ENCODE assay signal across 29 mouse cellular contexts in genomic region chr10:122069153-122069552, GRCm38 (mm10). TPM values are rescaled to one million over a fixed set of nuclear protein-coding genes. Genes with fewer than 3 reads are reported as not detected.
A peak's percentile ranks its signal among the peaks of the same experiment; 100 is the strongest.
DNase-seq lines count a peak whose midpoint lies in the region; ATAC-seq and TF ChIP-seq lines count a peak whose summit lies in the region.
"Had no signal": no experiment of that assay in that cellular context is flagged by ENCODE, and none has a peak within 500 bp of the region (broad histone marks: within the 10 kb centered on the region; RNA-seq: fewer than 3 reads in every experiment).

No protein-coding gene starts in this region.

- no peak for TF ChIP-seq POLR2A in lung, adult 2 months (IDR thresholded peaks at IDR 0.05; ENCODE audit: borderline replicate concordance, extremely low read depth, low read depth, low read length)

- no peak overlapping the region for H3K27ac ChIP-seq in forebrain, postnatal 0 days (ENCODE audit: low read depth, low read length)
- H3K27ac ChIP-seq in forebrain, embryonic 12.5 days, result no peak overlapping the region
- H3K27ac ChIP-seq in intestine, postnatal 0 days (ENCODE audit: low read depth, low read length), result no peak overlapping the region
- H3K27ac ChIP-seq in intestine, embryonic 15.5 days, result no peak overlapping the region
- H3K27ac ChIP-seq in lung, postnatal 0 days (ENCODE audit: low read length), result no peak overlapping the region
- H3K27ac ChIP-seq in neural tube, embryonic 15.5 days (replicated peaks), result no peak overlapping the region
- H3K27ac ChIP-seq: embryonic facial prominence, embryonic 13.5 days; forebrain, embryonic 13.5 days; heart, embryonic 13.5 days; hindbrain, embryonic 14.5 days; kidney, embryonic 15.5 days; limb, embryonic 10.5 days; neural tube, embryonic 12.5 days had no signal

- no peak overlapping the region for H3K9ac ChIP-seq in forebrain, postnatal 0 days
- no peak overlapping the region for H3K9ac ChIP-seq in forebrain, embryonic 12.5 days
- H3K9ac ChIP-seq in intestine, postnatal 0 days (ENCODE audit: low read depth, low read length), result no peak overlapping the region
- H3K9ac ChIP-seq in intestine, embryonic 15.5 days, result no peak overlapping the region
- H3K9ac ChIP-seq in lung, postnatal 0 days (replicated peaks; ENCODE audit: low read depth), result no peak overlapping the region
- H3K9ac ChIP-seq in neural tube, embryonic 15.5 days (replicated peaks), result no peak overlapping the region
- H3K9ac ChIP-seq: embryonic facial prominence, embryonic 13.5 days; forebrain, embryonic 13.5 days; heart, embryonic 13.5 days; hindbrain, embryonic 14.5 days; kidney, embryonic 15.5 days; neural tube, embryonic 12.5 days had no signal

- TF ChIP-seq EP300 in lung, postnatal 0 days (IDR thresholded peaks at IDR 0.05), result no peak

- peak; percentile 40; the same call in 1 of the 2 replicates for TF ChIP-seq CTCF in forebrain, postnatal 0 days (IDR thresholded peaks at IDR 0.05; ENCODE audit: low read depth)
- peak; percentile 49 for TF ChIP-seq CTCF in intestine, postnatal 0 days (IDR thresholded peaks at IDR 0.05; ENCODE audit: low read depth)
- TF ChIP-seq CTCF in lung, postnatal 0 days (IDR thresholded peaks at IDR 0.05), result peak; percentile 13; the same call in 1 of the 2 replicates
- no peak for TF ChIP-seq CTCF in lung, adult 2 months (IDR thresholded peaks at IDR 0.05; ENCODE audit: insufficient read depth, low read length)

- H3K9me3 ChIP-seq in forebrain, postnatal 0 days (ENCODE audit: low read length), result no peaks in the 10 kb centered on the region
- H3K9me3 ChIP-seq in forebrain, embryonic 12.5 days, result no peaks in the 10 kb centered on the region
- no peaks in the 10 kb centered on the region for H3K9me3 ChIP-seq in intestine, postnatal 0 days (ENCODE audit: control insufficient read depth)
- no peaks in the 10 kb centered on the region for H3K9me3 ChIP-seq in intestine, embryonic 15.5 days
- H3K9me3 ChIP-seq in lung, postnatal 0 days (ENCODE audit: low read length), result no peaks in the 10 kb centered on the region
- H3K9me3 ChIP-seq in neural tube, embryonic 15.5 days (replicated peaks), result no peaks in the 10 kb centered on the region
- H3K9me3 ChIP-seq: embryonic facial prominence, embryonic 13.5 days; forebrain, embryonic 13.5 days; heart, embryonic 13.5 days; kidney, embryonic 15.5 days; limb, embryonic 10.5 days; megakaryocyte, embryonic 14.5 days; neural tube, embryonic 12.5 days had no signal

- no peaks in the 10 kb centered on the region for H3K4me1 ChIP-seq in forebrain, postnatal 0 days (ENCODE audit: insufficient read depth)
- no peaks in the 10 kb centered on the region for H3K4me1 ChIP-seq in forebrain, embryonic 12.5 days
- H3K4me1 ChIP-seq in intestine, postnatal 0 days (replicated peaks; ENCODE audit: control insufficient read depth, insufficient read depth, low read length), result no peaks in the 10 kb centered on the region
- H3K4me1 ChIP-seq in intestine, embryonic 15.5 days (replicated peaks), result no peaks in the 10 kb centered on the region
- no peaks in the 10 kb centered on the region for H3K4me1 ChIP-seq in lung, postnatal 0 days (ENCODE audit: insufficient read depth, low read depth, low read length)
- H3K4me1 ChIP-seq in lung, adult 2 months (ENCODE audit: control insufficient read depth, insufficient read depth, low read length), result no peaks in the 10 kb centered on the region; the same call in 1 of the 2 replicates
- H3K4me1 ChIP-seq in neural tube, embryonic 15.5 days, result no peaks in the 10 kb centered on the region
- H3K4me1 ChIP-seq: embryonic facial prominence, embryonic 13.5 days; forebrain, embryonic 13.5 days; kidney, embryonic 15.5 days; limb, embryonic 10.5 days; megakaryocyte, embryonic 14.5 days; neural tube, embryonic 12.5 days had no signal

- H3K4me2 ChIP-seq in forebrain, postnatal 0 days (ENCODE audit: low read depth), result no peak overlapping the region
- H3K4me2 ChIP-seq in forebrain, embryonic 12.5 days, result no peak overlapping the region
- H3K4me2 ChIP-seq in intestine, postnatal 0 days (replicated peaks; ENCODE audit: low read depth), result no peak overlapping the region
- H3K4me2 ChIP-seq in intestine, embryonic 15.5 days (replicated peaks), result no peak overlapping the region
- no peak overlapping the region for H3K4me2 ChIP-seq in lung, postnatal 0 days (replicated peaks; ENCODE audit: low read depth, low read length)
- H3K4me2 ChIP-seq in neural tube, embryonic 15.5 days, result no peak overlapping the region
- H3K4me2 ChIP-seq: embryonic facial prominence, embryonic 13.5 days; forebrain, embryonic 13.5 days; heart, embryonic 13.5 days; hindbrain, embryonic 14.5 days; kidney, embryonic 15.5 days; neural tube, embryonic 12.5 days had no signal

- no peak for ATAC-seq in forebrain, postnatal 0 days
- no peak for ATAC-seq in forebrain, embryonic 12.5 days (ENCODE audit: low FRiP score)
- ATAC-seq in intestine, postnatal 0 days, result no peak
- no peak for ATAC-seq in intestine, embryonic 15.5 days
- ATAC-seq in lung, postnatal 0 days, result no peak
- ATAC-seq in neural tube, embryonic 15.5 days (ENCODE audit: low FRiP score), result no peak
- ATAC-seq: forebrain, embryonic 13.5 days; intestine, embryonic 16.5 days had no signal

- DNase-seq in forebrain, postnatal 0 days, result peak; percentile 20
- no peak for DNase-seq in lung, postnatal 0 days (ENCODE audit: low spot score)
- DNase-seq in lung, adult 2 months, result no peak
- DNase-seq: cerebellum, adult 18-20 months; cerebellum, postnatal 14 days; gastrocnemius, postnatal 25 days; heart, adult 18-20 months; heart, postnatal 4 days; kidney, postnatal 4 days; liver; lung, postnatal 36 days; midbrain, embryonic 14.5 days; retina, postnatal 1 day; right cerebral cortex, postnatal 25 days; thymus, postnatal 25 days had no signal

- no peaks in the 10 kb centered on the region for H3K36me3 ChIP-seq in forebrain, postnatal 0 days (ENCODE audit: insufficient read depth)
- H3K36me3 ChIP-seq in forebrain, embryonic 12.5 days (replicated peaks), result no peaks in the 10 kb centered on the region
- no peaks in the 10 kb centered on the region for H3K36me3 ChIP-seq in intestine, postnatal 0 days (ENCODE audit: control insufficient read depth, insufficient read depth)
- no peaks in the 10 kb centered on the region for H3K36me3 ChIP-seq in intestine, embryonic 15.5 days
- H3K36me3 ChIP-seq in lung, postnatal 0 days (ENCODE audit: insufficient read depth, low read length), result no peaks in the 10 kb centered on the region
- H3K36me3 ChIP-seq in neural tube, embryonic 15.5 days, result no peaks in the 10 kb centered on the region
- H3K36me3 ChIP-seq: embryonic facial prominence, embryonic 13.5 days; heart, embryonic 13.5 days; kidney, embryonic 15.5 days; limb, embryonic 10.5 days; neural tube, embryonic 12.5 days had no signal

- no peaks in the 10 kb centered on the region for H3K27me3 ChIP-seq in forebrain, postnatal 0 days (ENCODE audit: insufficient read depth, low read length)
- no peaks in the 10 kb centered on the region for H3K27me3 ChIP-seq in forebrain, embryonic 12.5 days
- no peaks in the 10 kb centered on the region for H3K27me3 ChIP-seq in intestine, postnatal 0 days (replicated peaks; ENCODE audit: control insufficient read depth, insufficient read depth, low read length)
- H3K27me3 ChIP-seq in intestine, embryonic 15.5 days (replicated peaks), result no peaks in the 10 kb centered on the region
- no peaks in the 10 kb centered on the region for H3K27me3 ChIP-seq in lung, postnatal 0 days (replicated peaks; ENCODE audit: insufficient read depth, low read length)
- H3K27me3 ChIP-seq in neural tube, embryonic 15.5 days (replicated peaks), result no peaks in the 10 kb centered on the region
- H3K27me3 ChIP-seq: embryonic facial prominence, embryonic 13.5 days; forebrain, embryonic 13.5 days; heart, embryonic 13.5 days; kidney, embryonic 15.5 days; megakaryocyte, embryonic 14.5 days; neural tube, embryonic 12.5 days had no signal

- no peak overlapping the region for H3K4me3 ChIP-seq in forebrain, postnatal 0 days (ENCODE audit: low read depth, low read length)
- H3K4me3 ChIP-seq in forebrain, embryonic 12.5 days (replicated peaks), result no peak overlapping the region
- H3K4me3 ChIP-seq in intestine, postnatal 0 days (ENCODE audit: low read depth, low read length), result no peak overlapping the region
- H3K4me3 ChIP-seq in intestine, embryonic 15.5 days (replicated peaks), result no peak overlapping the region
- no peak overlapping the region for H3K4me3 ChIP-seq in lung, postnatal 0 days (ENCODE audit: low read depth, low read length)
- H3K4me3 ChIP-seq in lung, adult 2 months (replicated peaks; ENCODE audit: extremely low read depth, low read depth, low read length), result no peak overlapping the region
- no peak overlapping the region for H3K4me3 ChIP-seq in neural tube, embryonic 15.5 days (replicated peaks)
- H3K4me3 ChIP-seq: embryonic facial prominence, embryonic 13.5 days; erythroblast, embryonic 14.5 days; forebrain, embryonic 13.5 days; heart, embryonic 13.5 days; kidney, embryonic 15.5 days; limb, embryonic 10.5 days; megakaryocyte, embryonic 14.5 days; neural tube, embryonic 12.5 days had no signal

RNA-seq across cellular contexts. Expression of gene Srgap1, which starts 22.0 kb away (rescaled TPM):
- 19.4 and 20.2 TPM in 2 replicates for total RNA-seq in forebrain, postnatal 0 days (2014; rRNA removed)
- 13.5 and 27.8 TPM in 2 replicates for polyA plus RNA-seq in forebrain, postnatal 0 days (2015; fragmentation: Nextera tagmentation; extraction: Ambion mirVana)
- 20.7 and 22.2 TPM in 2 replicates for polyA plus RNA-seq in forebrain, embryonic 12.5 days (2016; fragmentation: Nextera tagmentation; extraction: Ambion mirVana)
- 2.6 and 3.3 TPM in 2 replicates for polyA plus RNA-seq in intestine, postnatal 0 days (2015; fragmentation: Nextera tagmentation; extraction: Ambion mirVana)
- polyA plus RNA-seq in intestine, embryonic 15.5 days (2015; fragmentation: Nextera tagmentation; extraction: Ambion mirVana), result 7.4 and 7.7 TPM in 2 replicates
- polyA plus RNA-seq in lung, postnatal 0 days (2015; fragmentation: Nextera tagmentation; extraction: Ambion mirVana), result 7.4 and 11.8 TPM in 2 replicates
- polyA plus RNA-seq in lung, adult 2 months (2012; rRNA removed), result 5.6 and 6.8 TPM in 2 replicates
- 26.1 and 30.7 TPM in 2 replicates for polyA plus RNA-seq in neural tube, embryonic 15.5 days (2015; fragmentation: Nextera tagmentation; extraction: Ambion mirVana)

RNA-seq across cellular contexts. Expression of gene Rxylt1, which starts 28.0 kb away (rescaled TPM):
- total RNA-seq in forebrain, postnatal 0 days (2014; rRNA removed), result 40.5 and 44.0 TPM in 2 replicates
- 48.4 and 49.3 TPM in 2 replicates for polyA plus RNA-seq in forebrain, postnatal 0 days (2015; fragmentation: Nextera tagmentation; extraction: Ambion mirVana)
- 28.1 and 36.7 TPM in 2 replicates for polyA plus RNA-seq in forebrain, embryonic 12.5 days (2016; fragmentation: Nextera tagmentation; extraction: Ambion mirVana)
- 45.2 and 47.1 TPM in 2 replicates for polyA plus RNA-seq in intestine, postnatal 0 days (2015; fragmentation: Nextera tagmentation; extraction: Ambion mirVana)
- polyA plus RNA-seq in intestine, embryonic 15.5 days (2015; fragmentation: Nextera tagmentation; extraction: Ambion mirVana), result 53.6 and 54.1 TPM in 2 replicates
- 56.0 and 56.5 TPM in 2 replicates for polyA plus RNA-seq in lung, postnatal 0 days (2015; fragmentation: Nextera tagmentation; extraction: Ambion mirVana)
- 3.7 and 4.9 TPM in 2 replicates for polyA plus RNA-seq in lung, adult 2 months (2012; rRNA removed)
- 44.4 and 46.8 TPM in 2 replicates for polyA plus RNA-seq in neural tube, embryonic 15.5 days (2015; fragmentation: Nextera tagmentation; extraction: Ambion mirVana)
